Mouse (Mus musculus) embryo, embryonic 11.5 days (tissue): ENCODE results near the gene Tuft1.
"Not testable (repeated sequence)": the region's sequence is repeated elsewhere in the genome, so short reads cannot be mapped to it uniquely, and the experiment has no call there.

Experiments
- DNase-seq: peaks from one replicate; pipeline ENCODE4 v3.0.0-alpha.2; 2012; ENCODE audit warnings: low read depth, low spot score

Gene Tuft1

GRCm38 (mm10) chr3:94658740-94659095 lies at the start of gene Tuft1:
Gene Tuft1, minus strand, starts transcription at chr3:94658872.
- not testable (repeated sequence) for DNase-seq

GRCm38 (mm10) chr3:94703364-94703763 lies 44.7 kb upstream of the Tuft1 start:
- DNase-seq, result not testable (repeated sequence)

GRCm38 (mm10) chr3:94702856-94703255 lies 44.2 kb upstream of the Tuft1 start:
- DNase-seq, result no peak

- not testable (repeated sequence) for DNase-seq
Observed at GRCm38 (mm10) chr3:94702163-94702810, 43.6 kb upstream of the Tuft1 start.

GRCm38 (mm10) chr3:94696257-94696656 lies 37.6 kb upstream of the Tuft1 start:
- not testable (repeated sequence) for DNase-seq

- DNase-seq, result not testable (repeated sequence)
Observed at GRCm38 (mm10) chr3:94695591-94695990, 36.9 kb upstream of the Tuft1 start.

- not testable (repeated sequence) for DNase-seq
Observed at GRCm38 (mm10) chr3:94693874-94694273, 35.2 kb upstream of the Tuft1 start.

GRCm38 (mm10) chr3:94693329-94693825 lies 34.7 kb upstream of the Tuft1 start, which contains the start of gene Selenbp2:
Gene Selenbp2, plus strand, starts transcription at chr3:94693556.
- DNase-seq, result no peak

GRCm38 (mm10) chr3:94691694-94692093 lies 33.0 kb upstream of the Tuft1 start:
- DNase-seq, result not testable (repeated sequence)

GRCm38 (mm10) chr3:94690616-94691247 lies 32.1 kb upstream of the Tuft1 start:
- no peak for DNase-seq

GRCm38 (mm10) chr3:94690162-94690561 lies 31.5 kb upstream of the Tuft1 start:
- DNase-seq, result not testable (repeated sequence)

- DNase-seq, result not testable (repeated sequence)
Observed at GRCm38 (mm10) chr3:94689195-94689594, 30.5 kb upstream of the Tuft1 start.

GRCm38 (mm10) chr3:94688698-94689097 lies 30.0 kb upstream of the Tuft1 start:
- not testable (repeated sequence) for DNase-seq

- not testable (repeated sequence) for DNase-seq
Observed at GRCm38 (mm10) chr3:94685989-94686772, 27.5 kb upstream of the Tuft1 start.

GRCm38 (mm10) chr3:94683646-94684045 lies 25.0 kb upstream of the Tuft1 start:
- DNase-seq, result no peak

- no peak for DNase-seq
Observed at GRCm38 (mm10) chr3:94680783-94681182, 22.1 kb upstream of the Tuft1 start.

GRCm38 (mm10) chr3:94680032-94680431 lies 21.4 kb upstream of the Tuft1 start:
- not testable (repeated sequence) for DNase-seq

GRCm38 (mm10) chr3:94679351-94679841 lies 20.7 kb upstream of the Tuft1 start:
- DNase-seq, result no peak

- DNase-seq, result not testable (repeated sequence)
Observed at GRCm38 (mm10) chr3:94675101-94675500, 16.4 kb upstream of the Tuft1 start.

- not testable (repeated sequence) for DNase-seq
Observed at GRCm38 (mm10) chr3:94665896-94666295, 7.2 kb upstream of the Tuft1 start.

GRCm38 (mm10) chr3:94665060-94665802 lies 6.6 kb upstream of the Tuft1 start:
- not testable (repeated sequence) for DNase-seq
